8 mouse cellular contexts compared by ENCODE assay signal in genomic region chr3:145575743-145576481, GRCm38 (mm10). TPM values are rescaled to one million over a fixed set of nuclear protein-coding genes. Genes with fewer than 3 reads are reported as not detected.
DNase-seq lines count a peak whose midpoint lies in the region; ATAC-seq lines count a peak whose summit lies in the region.

Gene Znhit6, plus strand, starts transcription at chr3:145576205.

- peak within 1 kb of the TSS; percentile 77 for H3K27ac ChIP-seq in hindbrain, embryonic 15.5 days (replicated peaks)

- peak; percentile 93 for ATAC-seq in hindbrain, embryonic 15.5 days (ENCODE audit: low FRiP score, low read depth)

- whole genome bisulfite sequencing in hindbrain, embryonic 15.5 days: 5% methylated on average over 37 of the region's 37 CpGs

- peak within 1 kb of the TSS; percentile 75 for H3K9ac ChIP-seq in hindbrain, embryonic 15.5 days

- no peaks in the 10 kb centered on the region for H3K9me3 ChIP-seq in hindbrain, embryonic 15.5 days

- peak; percentile 90 for DNase-seq in T-cell, adult 2 months (ENCODE audit: low spot score)
- DNase-seq in cerebellum, postnatal 36 days: peak; percentile 94
- peak; percentile 94 to 97 for DNase-seq in frontal cortex, postnatal 36 days (ENCODE audit: low spot score in 2 of 2)
- peak; percentile 93 for DNase-seq in left cerebral cortex, adult 11 months (ENCODE audit: low spot score)
- peak; percentile 95 for DNase-seq in lung, postnatal 4 days
- peak; percentile 90 for DNase-seq in retina, postnatal 7 days (ENCODE audit: low read depth, low spot score)
- peak; percentile 74 for DNase-seq in urinary bladder, adult 2 months (ENCODE audit: low spot score)

- H3K36me3 ChIP-seq in hindbrain, embryonic 15.5 days: peaks cover 17% of the 10 kb centered on the region

- H3K4me2 ChIP-seq in hindbrain, embryonic 15.5 days: peak within 1 kb of the TSS; percentile 76

- no peaks in the 10 kb centered on the region for H3K27me3 ChIP-seq in hindbrain, embryonic 15.5 days

- H3K4me1 ChIP-seq in hindbrain, embryonic 15.5 days (replicated peaks): peaks cover 19% of the 10 kb centered on the region

- H3K4me3 ChIP-seq in hindbrain, embryonic 15.5 days: peak within 1 kb of the TSS; percentile 71

RNA-seq across cellular contexts. Expression of gene Znhit6, which starts in this region (rescaled TPM):
- polyA plus RNA-seq in hindbrain, embryonic 15.5 days (2015; fragmentation: Nextera tagmentation; extraction: Ambion mirVana): 35.8 and 37.5 TPM in 2 replicates
- 15.1 and 16.0 TPM in 2 replicates for polyA plus RNA-seq in urinary bladder, adult 2 months (2012; rRNA removed)

Comparison
In these comparisons a context has a peak if more than half of its experiments do, and no peak if none do; other contexts are left out.
1. Peak in every context shown above with its lines: DNase-seq, ATAC-seq, H3K4me3 ChIP-seq and H3K27ac ChIP-seq.